Mouse (Mus musculus): ENCODE measurements around the gene 4933406M09Rik.

4933406M09Rik gene

GRCm38 (mm10) chr1:134385666-134386065, at the start of gene 4933406M09Rik:
TSS of gene 4933406M09Rik (plus strand) at chr1:134385940.
- no peak for DNase-seq (ENCODE audit: low spot score in 2 of 2)

- DNase-seq (ENCODE audit: low spot score in 2 of 2) = peak in 1 of 2 experiments; percentile 57
These were observed 48.6 kb upstream of the 4933406M09Rik start for GRCm38 (mm10) chr1:134336958-134337710.

GRCm38 (mm10) chr1:134339162-134339561, 46.6 kb upstream of the 4933406M09Rik start:
- no peak for DNase-seq (ENCODE audit: low spot score in 2 of 2)

GRCm38 (mm10) chr1:134339757-134340619, 45.8 kb upstream of the 4933406M09Rik start:
- DNase-seq (ENCODE audit: low spot score in 2 of 2) = no peak

- no peak for DNase-seq (ENCODE audit: low spot score in 2 of 2)
These were observed 44.0 kb upstream of the 4933406M09Rik start for GRCm38 (mm10) chr1:134341641-134342277.

GRCm38 (mm10) chr1:134342278-134342664, 43.5 kb upstream of the 4933406M09Rik start:
- no peak for DNase-seq (ENCODE audit: low spot score in 2 of 2)

- no peak for DNase-seq (ENCODE audit: low spot score in 2 of 2)
These were observed 42.9 kb upstream of the 4933406M09Rik start for GRCm38 (mm10) chr1:134342781-134343310.

- no peak for DNase-seq (ENCODE audit: low spot score in 2 of 2)
These were observed 42.2 kb upstream of the 4933406M09Rik start for GRCm38 (mm10) chr1:134343567-134343966.

GRCm38 (mm10) chr1:134344005-134344950, 41.5 kb upstream of the 4933406M09Rik start:
- DNase-seq (ENCODE audit: low spot score in 2 of 2) = peak; percentile 85 to 91

GRCm38 (mm10) chr1:134345075-134345474, 40.7 kb upstream of the 4933406M09Rik start:
- no peak for DNase-seq (ENCODE audit: low spot score in 2 of 2)

- no peak for DNase-seq (ENCODE audit: low spot score in 2 of 2)
These were observed 37.9 kb upstream of the 4933406M09Rik start for GRCm38 (mm10) chr1:134347791-134348190.

- DNase-seq (ENCODE audit: low spot score in 2 of 2) = no peak
These were observed 32.4 kb upstream of the 4933406M09Rik start for GRCm38 (mm10) chr1:134353326-134353725.

- no peak for DNase-seq (ENCODE audit: low spot score in 2 of 2)
These were observed 28.3 kb upstream of the 4933406M09Rik start for GRCm38 (mm10) chr1:134357461-134357860.

- no peak for DNase-seq (ENCODE audit: low spot score in 2 of 2)
These were observed 25.1 kb upstream of the 4933406M09Rik start for GRCm38 (mm10) chr1:134360656-134361055.

GRCm38 (mm10) chr1:134361195-134361856, 24.4 kb upstream of the 4933406M09Rik start:
- no peak for DNase-seq (ENCODE audit: low spot score in 2 of 2)

- peak; percentile 96 to 98 for DNase-seq (ENCODE audit: low spot score in 2 of 2)
These were observed 23.9 kb upstream of the 4933406M09Rik start, which contains the start of gene Tmem183a for GRCm38 (mm10) chr1:134361857-134362212. TSS of gene Tmem183a (minus strand) at chr1:134361979.

GRCm38 (mm10) chr1:134363194-134363593, 22.5 kb upstream of the 4933406M09Rik start:
- DNase-seq (ENCODE audit: low spot score in 2 of 2) = no peak

- no peak for DNase-seq (ENCODE audit: low spot score in 2 of 2)
These were observed 20.2 kb upstream of the 4933406M09Rik start for GRCm38 (mm10) chr1:134365491-134365890.

GRCm38 (mm10) chr1:134368777-134369337, 16.9 kb upstream of the 4933406M09Rik start:
- peak in 1 of 2 experiments; percentile 35 for DNase-seq (ENCODE audit: low spot score in 2 of 2)

GRCm38 (mm10) chr1:134374124-134374523, 11.6 kb upstream of the 4933406M09Rik start:
- DNase-seq (ENCODE audit: low spot score in 2 of 2) = no peak

All from urinary bladder, postnatal 4 days (tissue).